Mouse (Mus musculus) c-Kit-positive CD71-negative TER-119-negative erythroid progenitor cells, embryonic 14.5 days (primary cell): ENCODE measurements around the gene Pax3.

Experiments used
- DNase-seq: peaks from one replicate; pipeline ENCODE4 v3.0.0-alpha.2; 2013; ENCODE audit warnings: low read depth

The Pax3 gene

GRCm38 (mm10) chr1:78171671-78172070 lies 25.3 kb downstream of the Pax3 start:
- no peak for DNase-seq

- DNase-seq: no peak
These were observed 26.2 kb downstream of the Pax3 start for GRCm38 (mm10) chr1:78170771-78171170.

GRCm38 (mm10) chr1:78168796-78169195 lies 28.1 kb downstream of the Pax3 start:
- DNase-seq: no peak

- DNase-seq: no peak
These were observed 29.2 kb downstream of the Pax3 start for GRCm38 (mm10) chr1:78167577-78168286.

- no peak for DNase-seq
These were observed 35.2 kb downstream of the Pax3 start for GRCm38 (mm10) chr1:78161745-78162144.

- DNase-seq: no peak
These were observed 39.0 kb downstream of the Pax3 start for GRCm38 (mm10) chr1:78157930-78158329.

GRCm38 (mm10) chr1:78155796-78156195 lies 41.1 kb downstream of the Pax3 start:
- DNase-seq: no peak

GRCm38 (mm10) chr1:78148011-78148623 lies 48.8 kb downstream of the Pax3 start:
- DNase-seq: no peak

- DNase-seq: no peak
These were observed 53.5 kb downstream of the Pax3 start for GRCm38 (mm10) chr1:78143403-78143802.

GRCm38 (mm10) chr1:78142912-78143311 lies 54.0 kb downstream of the Pax3 start:
- DNase-seq: no peak

GRCm38 (mm10) chr1:78141741-78142501 lies 55.0 kb downstream of the Pax3 start:
- DNase-seq: no peak

GRCm38 (mm10) chr1:78141314-78141713 lies 55.6 kb downstream of the Pax3 start:
- no peak for DNase-seq

- no peak for DNase-seq
These were observed 56.2 kb downstream of the Pax3 start for GRCm38 (mm10) chr1:78140505-78141303.

- DNase-seq: no peak
These were observed 57.6 kb downstream of the Pax3 start for GRCm38 (mm10) chr1:78139287-78139686.

GRCm38 (mm10) chr1:78129267-78129666 lies 67.7 kb downstream of the Pax3 start:
- no peak for DNase-seq

GRCm38 (mm10) chr1:78119899-78120560 lies 76.9 kb downstream of the Pax3 start:
- no peak for DNase-seq

GRCm38 (mm10) chr1:78116046-78116445 lies 80.9 kb downstream of the Pax3 start:
- no peak for DNase-seq

- DNase-seq: no peak
These were observed 86.6 kb downstream of the Pax3 start for GRCm38 (mm10) chr1:78110311-78110710.

GRCm38 (mm10) chr1:78103511-78103910 lies 93.4 kb downstream of the Pax3 start:
- DNase-seq: no peak

- DNase-seq: no peak
These were observed 103.3 kb downstream of the Pax3 start for GRCm38 (mm10) chr1:78093619-78094018.

GRCm38 (mm10) chr1:78088646-78089045 lies 108.3 kb downstream of the Pax3 start:
- no peak for DNase-seq

GRCm38 (mm10) chr1:78081761-78082160 lies 115.2 kb downstream of the Pax3 start:
- DNase-seq: no peak
